Mouse (Mus musculus) hindbrain, embryonic 11.5 days (tissue): Measurements from ENCODE around the gene Olfr702. TPM values are rescaled to one million over a fixed set of nuclear protein-coding genes. Genes with fewer than 3 reads are reported as not detected.

Experiments used
- ATAC-seq: fragments of 200-750 bp; cut with Nextera tagmentation; 2 replicates; pipeline ENCODE4 v1.8.0; 2017; ENCODE audit warnings: mild to moderate bottlenecking, moderate TSS enrichment, moderate library complexity; ENCODE audit not compliant: low FRiP score
- DNase-seq: peaks from one replicate; pipeline ENCODE4 v3.0.0-alpha.2; 2015; ENCODE audit warnings: low spot score
- H3K27ac ChIP-seq: fragments of 300-500 bp; sonication (generic); 2 replicates; pipeline ENCODE4 v1.5.1; 2014; ENCODE audit warnings: mild to moderate bottlenecking, low read depth, low read length
- H3K27me3 ChIP-seq: fragments of 300-500 bp; sonication (generic); 2 replicates; pipeline ENCODE4 v1.6.1; 2014; ENCODE audit warnings: mild to moderate bottlenecking, low read length, moderate library complexity, mixed read lengths; ENCODE audit not compliant: control insufficient read depth, insufficient read depth
- H3K36me3 ChIP-seq: fragments of 300-500 bp; sonication (generic); 2 replicates; pipeline ENCODE4 v1.6.1; 2014; ENCODE audit warnings: mild to moderate bottlenecking, low read length, moderate library complexity, mixed read lengths; ENCODE audit not compliant: control insufficient read depth, insufficient read depth
- H3K4me1 ChIP-seq: fragments of 300-500 bp; sonication (generic); replicated peaks from 2 replicates; pipeline ENCODE4 v1.6.1; 2014; ENCODE audit warnings: low read length, mixed read lengths; ENCODE audit not compliant: control insufficient read depth, insufficient read depth
- H3K4me2 ChIP-seq: fragments of 300-500 bp; sonication (generic); replicated peaks from 2 replicates; pipeline ENCODE4 v1.6.1; 2014; ENCODE audit warnings: mild to moderate bottlenecking, low read depth, low read length
- H3K4me3 ChIP-seq: fragments of 300-500 bp; sonication (generic); 2 replicates; pipeline ENCODE4 v1.5.1; 2014; ENCODE audit warnings: low read depth, low read length
- H3K9ac ChIP-seq: fragments of 300-500 bp; sonication (generic); 2 replicates; pipeline ENCODE4 v1.6.1; 2014; ENCODE audit warnings: low read depth, low read length
- H3K9me3 ChIP-seq: fragments of 300-500 bp; sonication (generic); 2 replicates; pipeline ENCODE4 v1.6.1; 2016; ENCODE audit warnings: low read length; ENCODE audit not compliant: control insufficient read depth
- polyA plus RNA-seq: library from polyadenylated mRNA; unstranded; fragments of >200 nt; fragmentation: Nextera tagmentation; extraction: Ambion mirVana; gene quantifications from 2 replicates; pipeline ENCODE4 v1.2.1, GENCODE M21; 2014

Olfr702 gene
- polyA plus RNA-seq, 1 experiment from 2014 or later, result not detected

- no peak for DNase-seq
- no peaks in the 10 kb centered on the region for H3K4me1 ChIP-seq
Observed at GRCm38 (mm10) chr7:106788330-106788729, 45.4 kb downstream of the Olfr702 start.

More at GRCm38 (mm10) chr7:106788330-106788729, 45.4 kb downstream of the Olfr702 start:
- H3K9ac ChIP-seq, result no peak overlapping the region
- no peaks in the 10 kb centered on the region for H3K9me3 ChIP-seq
- H3K4me3 ChIP-seq, result no peak overlapping the region
- no peak overlapping the region for H3K4me2 ChIP-seq
- ATAC-seq, result no peak
- no peaks in the 10 kb centered on the region for H3K27me3 ChIP-seq
- no peak overlapping the region for H3K27ac ChIP-seq
- H3K36me3 ChIP-seq, result no peaks in the 10 kb centered on the region

Other genes with a start within 250 kb of the Olfr702 start
- not detected in 2 replicates for gene Olfr693, start 153.3 kb downstream of the Olfr702 start, polyA plus RNA-seq
- gene Olfr694, start 142.1 kb downstream of the Olfr702 start, polyA plus RNA-seq, result not detected in 2 replicates
- not detected in 2 replicates for gene Olfr695, start 117.5 kb downstream of the Olfr702 start, polyA plus RNA-seq
- gene Olfr697, start 91.5 kb downstream of the Olfr702 start, polyA plus RNA-seq, result not detected in 2 replicates
- gene Olfr698, start 78.5 kb downstream of the Olfr702 start, polyA plus RNA-seq, result not detected in 2 replicates
- not detected in 2 replicates for gene Olfr699, start 40.7 kb downstream of the Olfr702 start, polyA plus RNA-seq
- gene Olfr700, start 25.1 kb downstream of the Olfr702 start, polyA plus RNA-seq, result not detected in 2 replicates
- not detected in 2 replicates for gene Olfr701, start 19.8 kb downstream of the Olfr702 start, polyA plus RNA-seq
- gene Olfr703, start 9.5 kb upstream of the Olfr702 start, polyA plus RNA-seq, result not detected in 2 replicates
- gene Olfr704, start 29.3 kb upstream of the Olfr702 start, polyA plus RNA-seq, result not detected in 2 replicates
- gene Olfr705, start 43.0 kb upstream of the Olfr702 start, polyA plus RNA-seq, result not detected in 2 replicates
- gene Olfr706, start 54.3 kb upstream of the Olfr702 start, polyA plus RNA-seq, result not detected in 2 replicates
- gene Olfr707, start 67.3 kb upstream of the Olfr702 start, polyA plus RNA-seq, result not detected in 2 replicates
- not detected in 2 replicates for gene Olfr1532-ps1, start 74.1 kb upstream of the Olfr702 start, polyA plus RNA-seq
- gene Olfr709-ps1, start 98.3 kb upstream of the Olfr702 start, polyA plus RNA-seq, result not detected in 2 replicates
- not detected in 2 replicates for gene Olfr710, start 114.4 kb upstream of the Olfr702 start, polyA plus RNA-seq
- not detected in 2 replicates for gene Olfr6, start 130.0 kb upstream of the Olfr702 start, polyA plus RNA-seq
- gene Olfr711, start 141.6 kb upstream of the Olfr702 start, polyA plus RNA-seq, result not detected in 2 replicates
- not detected in 2 replicates for gene Olfr2, start 172.2 kb upstream of the Olfr702 start, polyA plus RNA-seq
- not detected in 2 replicates for gene Olfr713, start 197.3 kb upstream of the Olfr702 start, polyA plus RNA-seq
- gene Olfr714, start 237.1 kb upstream of the Olfr702 start, polyA plus RNA-seq, result not detected in 2 replicates